Mouse (Mus musculus): ENCODE data around the gene Chpf.

DNA sequence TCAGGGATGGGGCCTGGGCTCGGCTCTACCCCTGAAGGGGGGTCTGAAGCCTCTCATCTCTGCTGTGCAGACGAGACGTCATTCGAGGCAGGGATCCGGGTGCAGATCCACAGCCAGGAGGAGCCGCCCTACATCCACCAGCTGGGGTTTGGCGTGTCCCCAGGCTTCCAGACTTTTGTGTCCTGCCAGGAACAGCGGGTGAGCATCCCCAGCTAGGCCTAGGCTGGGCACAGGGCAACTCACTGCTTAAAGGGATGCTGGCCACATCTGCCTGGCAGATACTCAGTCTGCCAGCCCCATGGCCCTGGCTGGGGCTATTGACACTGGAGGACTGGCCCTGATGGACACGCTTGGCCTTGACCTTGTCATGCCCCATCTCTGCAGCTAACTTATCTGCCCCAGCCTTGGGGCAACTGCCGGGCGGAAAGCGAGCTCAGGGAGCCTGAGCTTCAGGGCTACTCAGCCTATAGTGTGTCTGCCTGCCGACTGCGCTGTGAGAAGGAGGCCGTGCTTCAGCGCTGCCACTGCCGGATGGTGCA, 9.8 kb downstream of the Chpf start:
- TF ChIP-seq CTCF (IDR thresholded peaks at IDR 0.05) (no peak), EP300 (IDR thresholded peaks at IDR 0.05) (no peak)
